Comparison of ENCODE assay signal across 22 mouse cellular contexts in the genomic region with DNA sequence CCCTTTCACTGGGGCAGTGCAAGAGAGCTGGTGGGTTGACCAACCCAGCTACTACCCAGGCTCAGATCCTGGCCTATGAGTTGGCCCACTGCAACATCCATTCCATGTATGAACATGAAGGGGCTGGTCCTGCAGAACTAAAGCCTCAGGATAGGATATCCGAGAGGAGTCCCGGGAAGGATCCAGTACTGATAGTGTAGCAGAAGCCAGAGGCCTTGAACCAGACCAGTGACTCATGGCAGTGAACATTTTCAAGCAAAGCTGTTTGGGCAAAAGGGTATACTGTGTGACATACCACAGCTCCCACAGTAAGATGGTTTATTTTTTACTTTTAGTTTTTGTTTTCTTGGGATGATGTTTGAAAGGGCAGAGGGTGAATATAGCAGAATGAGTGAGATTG. TPM values are rescaled to one million over a fixed set of nuclear protein-coding genes. Genes with fewer than 3 reads are reported as not detected.
DNase-seq lines count a peak whose midpoint lies in the region; ATAC-seq lines count a peak whose summit lies in the region.
"Had no signal": no experiment of that assay in that cellular context is flagged by ENCODE, and none has a peak within 500 bp of the region (broad histone marks: within the 10 kb centered on the region; RNA-seq: fewer than 3 reads in every experiment).

No protein-coding gene starts in this region.

- no peaks in the 10 kb centered on the region for H3K9me3 ChIP-seq in midbrain, embryonic 13.5 days
- H3K9me3 ChIP-seq in midbrain, embryonic 15.5 days: no peaks in the 10 kb centered on the region
- H3K9me3 ChIP-seq: embryonic facial prominence, embryonic 10.5 days; embryonic facial prominence, embryonic 12.5 days; forebrain, embryonic 13.5 days; forebrain, embryonic 15.5 days had no signal

- H3K27me3 ChIP-seq in midbrain, embryonic 13.5 days: no peaks in the 10 kb centered on the region
- H3K27me3 ChIP-seq in midbrain, embryonic 15.5 days (replicated peaks): no peaks in the 10 kb centered on the region
- H3K27me3 ChIP-seq: embryonic facial prominence, embryonic 12.5 days; forebrain, embryonic 13.5 days; forebrain, embryonic 15.5 days had no signal

- no peak overlapping the region for H3K4me3 ChIP-seq in midbrain, embryonic 13.5 days (replicated peaks)
- H3K4me3 ChIP-seq in midbrain, embryonic 15.5 days: no peak overlapping the region
- H3K4me3 ChIP-seq: embryonic facial prominence, embryonic 10.5 days; embryonic facial prominence, embryonic 12.5 days; forebrain, embryonic 13.5 days; forebrain, embryonic 15.5 days had no signal

- 93% methylated on average over 2 of the region's 2 CpGs for WGBS in midbrain, embryonic 13.5 days
- WGBS in midbrain, embryonic 15.5 days: 94% methylated on average over 2 of the region's 2 CpGs

- peak; percentile 52 for DNase-seq in adrenal gland, adult 2 months
- DNase-seq in adrenal gland, postnatal 4 days (ENCODE audit: low spot score in 2 of 2): no peak
- peak; percentile 13 for DNase-seq in adrenal gland, postnatal 25 days
- DNase-seq in adrenal gland, postnatal 10 days: no peak
- DNase-seq in lung, postnatal 10 days: no peak
- DNase-seq: cerebellum, adult 11-12 months; cerebellum, adult 2 months; cerebellum, adult 9-10 months; cerebellum, postnatal 25 days; forebrain, postnatal 0 days had no signal

- no peak overlapping the region for H3K27ac ChIP-seq in midbrain, embryonic 13.5 days
- no peak overlapping the region for H3K27ac ChIP-seq in midbrain, embryonic 15.5 days
- H3K27ac ChIP-seq: embryonic facial prominence, embryonic 10.5 days; embryonic facial prominence, embryonic 12.5 days; forebrain, embryonic 13.5 days; forebrain, embryonic 15.5 days had no signal

- no peak overlapping the region for H3K9ac ChIP-seq in midbrain, embryonic 13.5 days (replicated peaks)
- no peak overlapping the region for H3K9ac ChIP-seq in midbrain, embryonic 15.5 days
- H3K9ac ChIP-seq: embryonic facial prominence, embryonic 12.5 days; forebrain, embryonic 13.5 days; forebrain, embryonic 15.5 days; forebrain, postnatal 0 days had no signal

- ATAC-seq in midbrain, embryonic 13.5 days: 0 out of 2 replicates have a peak, but pooled peaks have one; percentile 20
- no peak for ATAC-seq in midbrain, embryonic 15.5 days (replicated peaks)
- ATAC-seq: forebrain, embryonic 13.5 days; forebrain, embryonic 15.5 days; forebrain, postnatal 0 days had no signal

- peaks cover 25% of the 10 kb centered on the region for H3K4me1 ChIP-seq in midbrain, embryonic 13.5 days (replicated peaks)
- H3K4me1 ChIP-seq in midbrain, embryonic 15.5 days: peaks cover 7% of the 10 kb centered on the region; the same call in 1 of the 2 replicates
- H3K4me1 ChIP-seq: embryonic facial prominence, embryonic 12.5 days had no signal

- no peaks in the 10 kb centered on the region for H3K36me3 ChIP-seq in midbrain, embryonic 13.5 days
- H3K36me3 ChIP-seq in midbrain, embryonic 15.5 days (replicated peaks): no peaks in the 10 kb centered on the region
- H3K36me3 ChIP-seq: embryonic facial prominence, embryonic 10.5 days; embryonic facial prominence, embryonic 12.5 days; forebrain, embryonic 15.5 days had no signal

- H3K4me2 ChIP-seq in midbrain, embryonic 13.5 days (replicated peaks): no peak overlapping the region
- H3K4me2 ChIP-seq in midbrain, embryonic 15.5 days: no peak overlapping the region
- H3K4me2 ChIP-seq: embryonic facial prominence, embryonic 12.5 days; forebrain, embryonic 13.5 days; forebrain, embryonic 15.5 days had no signal

RNA-seq across cellular contexts. Expression of a gene that starts 39.1 kb away (rescaled TPM):
- not detected for total RNA-seq in adrenal gland, adult 2 months (2021)
- polyA plus RNA-seq in adrenal gland, adult 2 months (2012; rRNA removed): not detected in 2 replicates
- total RNA-seq in adrenal gland, postnatal 4 days (2021): not detected
- not detected in 2 replicates for total RNA-seq in adrenal gland, postnatal 25 days (2021)
- total RNA-seq in adrenal gland, postnatal 10 days (2021): not detected
- not detected in 2 replicates for polyA plus RNA-seq in midbrain, embryonic 13.5 days (2015; fragmentation: Nextera tagmentation; extraction: Ambion mirVana)
- 0.21 TPM in 1 of 2 replicates, not detected in the other for polyA plus RNA-seq in midbrain, embryonic 15.5 days (2015; fragmentation: Nextera tagmentation; extraction: Ambion mirVana)
- total RNA-seq: ES-E14, MEL had no signal
- polyA plus RNA-seq: C2C12; cerebellum, adult 2 months; cortical plate, adult 2 months; embryonic facial prominence, embryonic 10.5 days; embryonic facial prominence, embryonic 12.5 days; forebrain, embryonic 11.5 days; forebrain, embryonic 13.5 days; forebrain, embryonic 15.5 days had no signal

RNA-seq across cellular contexts. Expression of a gene that starts 41.1 kb away (rescaled TPM):
- 10 to 100 TPM; 37.0 to 37.4 TPM for total RNA-seq in adrenal gland, adult 2 months (2021)
- polyA plus RNA-seq in adrenal gland, adult 2 months (2012; rRNA removed): 6.8 and 7.3 TPM in 2 replicates
- total RNA-seq in adrenal gland, postnatal 4 days (2021): 10 to 100 TPM; 29.1 to 33.4 TPM
- 31.3 and 33.2 TPM in 2 replicates for total RNA-seq in adrenal gland, postnatal 25 days (2021)
- 10 to 100 TPM; 33.4 to 38.3 TPM for total RNA-seq in adrenal gland, postnatal 10 days (2021)
- 64.1 and 65.8 TPM in 2 replicates for polyA plus RNA-seq in midbrain, embryonic 13.5 days (2015; fragmentation: Nextera tagmentation; extraction: Ambion mirVana)
- polyA plus RNA-seq in midbrain, embryonic 15.5 days (2015; fragmentation: Nextera tagmentation; extraction: Ambion mirVana): 101 and 104 TPM in 2 replicates

RNA-seq across cellular contexts. Expression of a gene that starts 44.9 kb away (rescaled TPM):
- not detected for total RNA-seq in adrenal gland, adult 2 months (2021)
- polyA plus RNA-seq in adrenal gland, adult 2 months (2012; rRNA removed): not detected in 2 replicates
- under 1 TPM in 1 of 2 experiments, not detected in 1; 0.06 TPM for total RNA-seq in adrenal gland, postnatal 4 days (2021)
- not detected in 2 replicates for total RNA-seq in adrenal gland, postnatal 25 days (2021)
- total RNA-seq in adrenal gland, postnatal 10 days (2021): under 1 TPM in 1 of 2 experiments, not detected in 1; 0.06 TPM
- not detected in 2 replicates for polyA plus RNA-seq in midbrain, embryonic 13.5 days (2015; fragmentation: Nextera tagmentation; extraction: Ambion mirVana)
- polyA plus RNA-seq in midbrain, embryonic 15.5 days (2015; fragmentation: Nextera tagmentation; extraction: Ambion mirVana): not detected in 2 replicates
- total RNA-seq: ES-E14; forebrain, postnatal 0 days; MEL had no signal
- polyA plus RNA-seq: C2C12; cerebellum, adult 2 months; cortical plate, adult 2 months; embryonic facial prominence, embryonic 10.5 days; embryonic facial prominence, embryonic 12.5 days; embryonic facial prominence, embryonic 14.5 days; forebrain, embryonic 11.5 days; forebrain, embryonic 13.5 days; forebrain, embryonic 15.5 days; forebrain, postnatal 0 days had no signal

RNA-seq across cellular contexts. Expression of a gene that starts 58.0 kb away (rescaled TPM):
- total RNA-seq in adrenal gland, adult 2 months (2021): not detected
- not detected in 2 replicates for polyA plus RNA-seq in adrenal gland, adult 2 months (2012; rRNA removed)
- total RNA-seq in adrenal gland, postnatal 4 days (2021): not detected
- not detected in 2 replicates for total RNA-seq in adrenal gland, postnatal 25 days (2021)
- not detected for total RNA-seq in adrenal gland, postnatal 10 days (2021)
- 0.05 TPM in 1 of 2 replicates, not detected in the other for polyA plus RNA-seq in midbrain, embryonic 13.5 days (2015; fragmentation: Nextera tagmentation; extraction: Ambion mirVana)
- polyA plus RNA-seq in midbrain, embryonic 15.5 days (2015; fragmentation: Nextera tagmentation; extraction: Ambion mirVana): not detected in 2 replicates
- total RNA-seq: ES-E14; forebrain, postnatal 0 days; MEL had no signal
- polyA plus RNA-seq: cerebellum, adult 2 months; cortical plate, adult 2 months; embryonic facial prominence, embryonic 10.5 days; embryonic facial prominence, embryonic 12.5 days; forebrain, embryonic 11.5 days; forebrain, embryonic 13.5 days; forebrain, embryonic 15.5 days; forebrain, postnatal 0 days had no signal

Comparison
In these comparisons a context has a peak if more than half of its experiments do, and no peak if none do; other contexts are left out.
1. DNase-seq: peak in adrenal gland, adult 2 months (single experiment) and adrenal gland, postnatal 25 days (single experiment); none in adrenal gland, postnatal 4 days (0 of 2), adrenal gland, postnatal 10 days (single experiment) and lung, postnatal 10 days (single experiment).